Mouse (Mus musculus): Measurements from ENCODE around the gene Gm13289. TPM values are rescaled to one million over a fixed set of nuclear protein-coding genes. Genes with fewer than 3 reads are reported as not detected.

Gene Gm13289
- not detected for polyA plus RNA-seq (2017; shearing (Covaris generic))

GRCm38 (mm10) chr4:88776622-88777021 is at the start of gene Gm13289:
Gm13289 (plus strand) TSS chr4:88776922.

DNA sequence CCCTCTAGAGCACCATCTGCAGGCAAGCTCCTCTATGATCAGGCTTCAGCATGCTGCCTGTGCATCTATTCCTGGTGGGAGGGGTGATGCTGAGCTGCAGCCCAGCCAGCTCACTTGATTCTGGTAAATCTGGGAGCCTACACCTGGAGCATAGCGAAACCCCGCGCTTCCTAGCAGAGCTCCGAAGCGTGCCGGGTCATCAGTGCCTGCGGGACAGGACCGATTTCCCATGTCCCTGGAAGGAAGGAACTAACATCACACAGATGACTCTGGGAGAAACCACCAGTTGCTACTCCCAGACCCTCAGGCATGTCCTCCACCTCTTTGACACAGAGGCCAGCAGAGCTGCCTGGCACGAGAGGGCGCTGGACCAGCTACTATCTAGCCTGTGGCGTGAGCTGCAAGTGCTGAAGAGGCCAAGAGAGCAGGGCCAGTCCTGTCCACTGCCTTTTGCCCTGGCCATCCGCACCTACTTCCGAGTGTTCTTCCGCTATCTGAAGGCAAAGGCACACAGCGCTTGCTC is 21.8 kb upstream of the Gm13289 start, which contains the start of gene Gm13271:
Gene Gm13271 (plus strand): TSS at position 51 of the 523 bp plus-strand sequence.

DNA sequence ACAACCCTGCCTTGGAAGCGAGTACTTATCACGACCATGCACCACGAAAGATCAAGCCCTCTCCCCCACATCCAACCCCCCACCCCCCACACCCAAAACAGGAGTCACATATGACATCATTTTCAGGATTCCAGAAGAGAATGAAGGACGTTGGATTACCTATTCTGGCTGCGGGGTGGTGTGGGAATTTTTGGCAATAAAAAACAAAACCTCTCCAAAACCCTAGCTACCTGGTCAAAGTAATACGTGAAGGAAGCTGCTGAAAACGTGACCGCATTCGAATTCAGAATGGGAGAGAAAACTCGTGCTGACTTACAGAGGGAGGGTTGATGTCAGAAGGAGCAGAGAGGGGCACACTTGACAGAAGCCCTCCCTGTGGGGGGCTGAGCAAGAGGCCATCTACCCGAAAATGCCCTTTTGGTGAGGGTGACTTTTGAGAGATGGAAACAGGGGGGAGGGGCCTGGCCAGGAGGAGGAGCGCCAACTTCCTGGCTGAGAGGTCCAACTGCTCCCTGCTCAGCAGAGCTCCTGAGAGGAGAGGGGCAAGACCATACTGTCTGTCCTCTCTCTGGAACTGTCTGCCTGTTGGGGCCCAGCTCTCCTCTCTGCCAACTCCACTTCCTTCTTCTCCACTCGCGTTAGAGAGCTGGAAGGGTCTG is 17.0 kb upstream of the Gm13289 start, which contains the start of gene Gm13283:
Gene Gm13283 (plus strand): TSS at position 510 of the 659 bp plus-strand sequence.

DNA sequence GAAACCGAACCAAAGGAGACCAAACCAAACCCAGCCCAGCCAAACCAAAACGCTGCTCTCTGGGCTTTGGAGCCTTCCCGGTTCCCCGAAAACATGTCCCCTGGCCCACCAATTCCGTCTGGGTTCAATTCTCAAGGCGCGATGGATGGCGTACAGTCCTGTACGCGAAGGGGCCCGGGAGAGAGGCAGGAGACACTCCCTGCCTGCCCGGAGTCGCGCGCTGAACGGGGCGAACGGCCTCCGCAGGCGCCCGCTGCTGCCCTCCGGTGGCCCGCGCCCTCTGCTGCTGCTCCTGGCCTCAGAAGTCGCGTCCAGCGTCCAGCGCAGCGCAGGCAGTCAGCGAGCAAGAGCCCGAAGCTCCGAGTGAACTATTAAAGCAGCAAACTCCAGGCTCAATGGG is 3.2 kb upstream of the Gm13289 start, which contains the start of gene Gm13290:
Gene Gm13290 (plus strand): TSS at position 301 of the 400 bp plus-strand sequence.

DNA sequence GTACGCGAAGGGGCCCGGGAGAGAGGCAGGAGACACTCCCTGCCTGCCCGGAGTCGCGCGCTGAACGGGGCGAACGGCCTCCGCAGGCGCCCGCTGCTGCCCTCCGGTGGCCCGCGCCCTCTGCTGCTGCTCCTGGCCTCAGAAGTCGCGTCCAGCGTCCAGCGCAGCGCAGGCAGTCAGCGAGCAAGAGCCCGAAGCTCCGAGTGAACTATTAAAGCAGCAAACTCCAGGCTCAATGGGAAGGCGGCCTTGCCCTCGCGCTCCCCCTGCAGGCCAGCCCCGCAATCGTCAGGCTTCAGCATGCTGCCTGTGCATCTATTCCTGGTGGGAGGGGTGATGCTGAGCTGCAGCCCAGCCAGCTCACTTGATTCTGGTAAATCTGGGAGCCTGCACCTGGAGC is 2.8 kb downstream of the Gm13289 start, which contains the start of gene Gm13272:
Gene Gm13272 (plus strand): TSS at position 301 of the 400 bp plus-strand sequence.

GRCm38 (mm10) chr4:88781831-88782230 is 5.1 kb downstream of the Gm13289 start, which contains the start of gene Ifnz:
Ifnz (plus strand) TSS chr4:88782131.

DNA sequence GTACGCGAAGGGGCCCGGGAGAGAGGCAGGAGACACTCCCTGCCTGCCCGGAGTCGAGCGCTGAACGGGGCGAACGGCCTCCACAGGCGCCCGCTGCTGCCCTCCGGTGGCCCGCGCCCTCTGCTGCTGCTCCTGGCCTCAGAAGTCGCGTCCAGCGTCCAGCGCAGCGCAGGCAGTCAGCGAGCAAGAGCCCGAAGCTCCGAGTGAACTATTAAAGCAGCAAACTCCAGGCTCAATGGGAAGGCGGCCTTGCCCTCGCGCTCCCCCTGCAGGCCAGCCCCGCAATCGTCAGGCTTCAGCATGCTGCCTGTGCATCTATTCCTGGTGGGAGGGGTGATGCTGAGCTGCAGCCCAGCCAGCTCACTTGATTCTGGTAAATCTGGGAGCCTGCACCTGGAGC is 8.7 kb downstream of the Gm13289 start, which contains the start of gene Gm13276:
Gene Gm13276 (plus strand): TSS at position 301 of the 400 bp plus-strand sequence.

GRCm38 (mm10) chr4:88788402-88788801 is 11.7 kb downstream of the Gm13289 start, which contains the start of gene Gm13277:
Gm13277 (plus strand) TSS chr4:88788632.

DNA sequence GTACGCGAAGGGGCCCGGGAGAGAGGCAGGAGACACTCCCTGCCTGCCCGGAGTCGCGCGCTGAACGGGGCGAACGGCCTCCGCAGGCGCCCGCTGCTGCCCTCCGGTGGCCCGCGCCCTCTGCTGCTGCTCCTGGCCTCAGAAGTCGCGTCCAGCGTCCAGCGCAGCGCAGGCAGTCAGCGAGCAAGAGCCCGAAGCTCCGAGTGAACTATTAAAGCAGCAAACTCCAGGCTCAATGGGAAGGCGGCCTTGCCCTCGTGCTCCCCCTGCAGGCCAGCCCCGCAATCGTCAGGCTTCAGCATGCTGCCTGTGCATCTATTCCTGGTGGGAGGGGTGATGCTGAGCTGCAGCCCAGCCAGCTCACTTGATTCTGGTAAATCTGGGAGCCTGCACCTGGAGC is 14.5 kb downstream of the Gm13289 start, which contains the start of gene Gm13278:
Gene Gm13278 (plus strand): TSS at position 301 of the 400 bp plus-strand sequence.

GRCm38 (mm10) chr4:88793936-88794675 is 17.4 kb downstream of the Gm13289 start, which contains the start of gene Gm13275:
Gm13275 (plus strand) TSS chr4:88794487.

DNA sequence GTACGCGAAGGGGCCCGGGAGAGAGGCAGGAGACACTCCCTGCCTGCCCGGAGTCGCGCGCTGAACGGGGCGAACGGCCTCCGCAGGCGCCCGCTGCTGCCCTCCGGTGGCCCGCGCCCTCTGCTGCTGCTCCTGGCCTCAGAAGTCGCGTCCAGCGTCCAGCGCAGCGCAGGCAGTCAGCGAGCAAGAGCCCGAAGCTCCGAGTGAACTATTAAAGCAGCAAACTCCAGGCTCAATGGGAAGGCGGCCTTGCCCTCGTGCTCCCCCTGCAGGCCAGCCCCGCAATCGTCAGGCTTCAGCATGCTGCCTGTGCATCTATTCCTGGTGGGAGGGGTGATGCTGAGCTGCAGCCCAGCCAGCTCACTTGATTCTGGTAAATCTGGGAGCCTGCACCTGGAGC is 20.4 kb downstream of the Gm13289 start, which contains the start of gene Gm13279:
Gene Gm13279 (plus strand): TSS at position 301 of the 400 bp plus-strand sequence.

DNA sequence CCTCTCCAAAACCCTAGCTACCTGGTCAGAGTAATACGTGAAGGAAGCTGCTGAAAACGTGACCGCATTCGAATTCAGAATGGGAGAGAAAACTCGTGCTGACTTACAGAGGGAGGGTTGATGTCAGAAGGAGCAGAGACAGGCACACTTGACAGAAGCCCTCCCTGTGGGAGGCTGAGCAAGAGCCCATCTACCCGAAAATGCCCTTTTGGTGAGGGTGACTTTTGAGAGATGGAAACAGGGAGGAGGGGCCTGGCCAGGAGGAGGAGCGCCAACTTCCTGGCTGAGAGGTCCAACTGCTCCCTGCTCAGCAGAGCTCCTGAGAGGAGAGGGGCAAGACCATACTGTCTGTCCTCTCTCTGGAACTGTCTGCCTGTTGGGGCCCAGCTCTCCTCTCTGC is 22.6 kb downstream of the Gm13289 start, which contains the start of gene Gm13285:
Gene Gm13285 (plus strand): TSS at position 301 of the 400 bp plus-strand sequence.

GRCm38 (mm10) chr4:88802954-88803353 is 26.2 kb downstream of the Gm13289 start, which contains the start of gene Gm13287:
Gm13287 (plus strand) TSS chr4:88803254.

GRCm38 (mm10) chr4:88805231-88805630 is 28.5 kb downstream of the Gm13289 start, which contains the start of gene Gm13288:
Gm13288 (plus strand) TSS chr4:88805531.

DNA sequence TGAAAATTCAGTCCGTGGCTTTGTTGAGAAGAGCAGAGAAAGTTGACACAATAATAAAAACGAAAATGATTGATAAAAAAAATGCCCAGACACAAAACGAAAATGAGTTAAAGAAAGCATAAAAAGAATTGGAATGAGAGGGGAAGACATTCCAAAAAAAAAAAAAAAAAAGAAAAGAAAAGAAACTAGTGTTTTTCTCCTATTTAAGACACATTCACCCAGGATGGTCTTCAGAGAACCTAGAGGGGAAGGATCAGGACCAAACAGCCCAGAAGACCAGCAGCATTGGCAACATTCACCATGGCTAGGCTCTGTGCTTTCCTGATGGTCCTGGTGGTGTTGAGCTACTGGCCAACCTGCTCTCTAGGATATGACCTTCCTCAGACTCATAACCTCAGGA is 39.2 kb downstream of the Gm13289 start, which contains the start of gene Ifna7:
Gene Ifna7 (plus strand): TSS at position 301 of the 400 bp plus-strand sequence.

DNA sequence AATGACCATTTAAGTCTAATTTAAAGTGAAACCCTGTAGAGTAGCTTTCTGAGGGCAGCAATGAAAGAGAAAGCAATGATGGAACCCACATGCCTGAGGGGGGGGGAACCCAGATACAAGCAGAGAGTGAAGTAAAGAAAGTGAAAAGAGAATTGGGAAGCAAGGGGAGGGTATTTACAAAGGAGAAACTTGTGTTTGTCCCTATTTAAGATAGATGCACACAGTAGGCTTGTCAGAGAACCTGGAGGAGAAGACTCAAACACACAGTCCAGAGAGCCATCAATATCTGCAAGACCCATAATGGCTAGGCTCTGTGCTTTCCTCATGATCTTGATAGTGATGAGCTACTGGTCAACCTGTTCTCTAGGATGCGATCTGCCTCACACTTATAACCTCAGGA is 42.9 kb downstream of the Gm13289 start, which contains the start of gene Ifna11:
Gene Ifna11 (plus strand): TSS at position 301 of the 400 bp plus-strand sequence.

Other genes with a start within 250 kb of the Gm13289 start
- not detected for gene Ifna15, start 218.7 kb upstream of the Gm13289 start, polyA plus RNA-seq (2017; shearing (Covaris generic))
- gene Ifna14, start 205.1 kb upstream of the Gm13289 start, polyA plus RNA-seq (2017; shearing (Covaris generic)) = not detected
- gene Ifna9, start 184.5 kb upstream of the Gm13289 start, polyA plus RNA-seq (2017; shearing (Covaris generic)) = not detected
- gene Ifna12, start 173.5 kb upstream of the Gm13289 start, polyA plus RNA-seq (2017; shearing (Covaris generic)) = not detected
- gene C87499, start 142.5 kb upstream of the Gm13289 start, polyA plus RNA-seq (2017; shearing (Covaris generic)) = not detected
- gene Ifna13, start 132.5 kb upstream of the Gm13289 start, polyA plus RNA-seq (2017; shearing (Covaris generic)) = not detected
- not detected for gene Ifna16, start 100.0 kb upstream of the Gm13289 start, polyA plus RNA-seq (2017; shearing (Covaris generic))
- not detected for gene Ifna2, start 93.0 kb upstream of the Gm13289 start, polyA plus RNA-seq (2017; shearing (Covaris generic))
- not detected for gene Ifnab, start 85.6 kb upstream of the Gm13289 start, polyA plus RNA-seq (2017; shearing (Covaris generic))
- gene Gm26566, start 55.1 kb upstream of the Gm13289 start, polyA plus RNA-seq (2017; shearing (Covaris generic)) = 0.32 TPM
- 26.9 TPM for gene Klhl9, start 54.5 kb upstream of the Gm13289 start, polyA plus RNA-seq (2017; shearing (Covaris generic))
- not detected for gene Gm13271, start 22.1 kb upstream of the Gm13289 start, polyA plus RNA-seq (2017; shearing (Covaris generic))
- gene Gm13283, start 16.8 kb upstream of the Gm13289 start, polyA plus RNA-seq (2017; shearing (Covaris generic)) = 0.97 TPM
- 0.35 TPM for gene Gm13290, start 3.1 kb upstream of the Gm13289 start, polyA plus RNA-seq (2017; shearing (Covaris generic))
- gene Gm13272, start 2.9 kb downstream of the Gm13289 start, polyA plus RNA-seq (2017; shearing (Covaris generic)) = not detected
- gene Ifnz, start 5.2 kb downstream of the Gm13289 start, polyA plus RNA-seq (2017; shearing (Covaris generic)) = 0.68 TPM
- gene Gm13276, start 8.8 kb downstream of the Gm13289 start, polyA plus RNA-seq (2017; shearing (Covaris generic)) = not detected
- gene Gm13277, start 11.7 kb downstream of the Gm13289 start, polyA plus RNA-seq (2017; shearing (Covaris generic)) = not detected
- gene Gm13278, start 14.6 kb downstream of the Gm13289 start, polyA plus RNA-seq (2017; shearing (Covaris generic)) = not detected
- not detected for gene Gm13275, start 17.6 kb downstream of the Gm13289 start, polyA plus RNA-seq (2017; shearing (Covaris generic))
- not detected for gene Gm13279, start 20.5 kb downstream of the Gm13289 start, polyA plus RNA-seq (2017; shearing (Covaris generic))
- 1.1 TPM for gene Gm13285, start 22.7 kb downstream of the Gm13289 start, polyA plus RNA-seq (2017; shearing (Covaris generic))
- gene Gm13287, start 26.3 kb downstream of the Gm13289 start, polyA plus RNA-seq (2017; shearing (Covaris generic)) = not detected
- not detected for gene Gm13288, start 28.6 kb downstream of the Gm13289 start, polyA plus RNA-seq (2017; shearing (Covaris generic))
- gene Ifna7, start 39.3 kb downstream of the Gm13289 start, polyA plus RNA-seq (2017; shearing (Covaris generic)) = not detected
- gene Ifna11, start 43.0 kb downstream of the Gm13289 start, polyA plus RNA-seq (2017; shearing (Covaris generic)) = not detected
- not detected for gene Ifna6, start 50.5 kb downstream of the Gm13289 start, polyA plus RNA-seq (2017; shearing (Covaris generic))
- gene Ifna5, start 58.6 kb downstream of the Gm13289 start, polyA plus RNA-seq (2017; shearing (Covaris generic)) = not detected
- gene Ifna4, start 64.9 kb downstream of the Gm13289 start, polyA plus RNA-seq (2017; shearing (Covaris generic)) = not detected
- not detected for gene Ifna1, start 73.2 kb downstream of the Gm13289 start, polyA plus RNA-seq (2017; shearing (Covaris generic))
- not detected for gene Ifne, start 103.3 kb downstream of the Gm13289 start, polyA plus RNA-seq (2017; shearing (Covaris generic))

Measured in CD4-positive, CD25-positive, alpha-beta regulatory T cell (primary cell).